Mouse (Mus musculus): ENCODE results near the gene Gucy2g. TPM values are rescaled to one million over a fixed set of nuclear protein-coding genes. Genes with fewer than 3 reads are reported as not detected.
"Not testable (repeated sequence)": the region's sequence is repeated elsewhere in the genome, so short reads cannot be mapped to it uniquely, and the experiment has no call there.

The Gucy2g gene
- polyA plus RNA-seq, 1 experiment from 2014 or later, result not detected

DNA sequence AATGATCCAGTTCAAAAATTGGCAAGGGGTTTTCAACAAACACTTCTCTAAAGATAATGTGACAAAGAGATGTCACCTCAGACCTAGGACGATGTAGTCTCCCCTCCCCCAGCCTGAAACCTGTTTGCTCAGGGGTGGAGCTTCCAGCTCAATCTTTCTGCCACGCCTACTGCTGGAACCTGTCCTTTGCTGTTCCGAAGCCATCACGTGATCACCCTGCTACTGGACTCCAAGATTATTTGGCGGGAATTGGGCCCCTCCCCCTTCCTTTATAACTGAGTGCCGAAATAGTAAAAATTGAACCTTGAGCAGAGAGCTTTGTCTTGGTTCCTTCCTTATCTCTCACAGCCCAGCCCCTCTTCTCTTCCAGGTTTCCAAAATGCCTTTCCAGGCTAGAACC is 88.8 kb downstream of the Gucy2g start:
- H3K36me3 ChIP-seq; H3K27ac ChIP-seq; H3K27me3 ChIP-seq; ATAC-seq (ENCODE audit: low FRiP score, low read depth); H3K4me3 ChIP-seq; H3K9me3 ChIP-seq; H3K4me2 ChIP-seq (replicated peaks); H3K9ac ChIP-seq; H3K4me1 ChIP-seq: not testable (repeated sequence)
- WGBS, result 61% methylated on average over 6 of the region's 6 CpGs

DNA sequence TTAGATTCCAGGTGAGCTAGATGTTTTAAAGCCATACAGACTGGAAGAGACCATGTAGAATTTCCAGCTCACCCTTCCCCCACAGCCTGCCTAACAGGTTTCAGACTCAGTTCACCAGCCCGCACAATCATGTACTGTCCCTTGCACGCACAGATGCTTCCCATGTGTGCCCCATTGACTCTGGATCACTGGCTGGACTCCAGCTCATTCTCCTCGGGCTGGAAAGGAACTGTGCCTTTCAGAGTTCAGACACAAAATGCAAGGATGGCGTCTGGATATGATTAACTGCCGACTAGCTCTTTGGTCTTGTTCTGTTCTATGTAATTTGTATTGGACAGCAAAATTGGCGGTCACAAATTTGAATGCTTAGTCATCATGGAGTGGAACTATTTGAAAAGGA is 91.4 kb downstream of the Gucy2g start:
- H3K9me3 ChIP-seq, result peaks cover 3% of the 10 kb centered on the region; the same call in 1 of the 2 replicates
- no peak overlapping the region for H3K27ac ChIP-seq
- H3K36me3 ChIP-seq, result no peaks in the 10 kb centered on the region
- H3K27me3 ChIP-seq, result no peaks in the 10 kb centered on the region
- no peak for ATAC-seq (ENCODE audit: low FRiP score, low read depth)
- no peak overlapping the region for H3K4me3 ChIP-seq
- H3K4me2 ChIP-seq (replicated peaks), result no peak overlapping the region
- no peaks in the 10 kb centered on the region for H3K4me1 ChIP-seq
- 34% methylated on average over 6 of the region's 6 CpGs for WGBS
- H3K9ac ChIP-seq, result no peak overlapping the region

DNA sequence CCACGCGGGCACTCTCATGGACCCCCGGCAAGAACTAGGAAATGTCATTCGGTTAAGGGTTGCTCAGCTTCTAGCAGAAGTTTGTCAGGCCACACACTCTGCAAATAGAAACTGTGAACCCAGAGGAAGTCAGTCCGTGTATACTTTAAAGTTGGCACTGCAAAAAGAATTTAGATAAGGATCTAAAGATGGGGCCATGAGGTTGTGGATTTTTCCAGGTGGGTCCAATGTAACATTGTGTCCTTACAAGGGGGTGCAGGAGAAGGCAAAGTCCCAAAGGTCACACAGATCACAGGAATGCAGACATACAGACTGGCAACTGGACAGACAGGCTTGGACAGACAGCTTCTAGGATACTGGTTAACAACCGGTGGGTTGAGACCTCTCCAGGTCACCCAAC is 92.9 kb downstream of the Gucy2g start:
- Histone ChIP-seq H3K9ac (no peak overlapping the region), H3K4me1 (no peaks in the 10 kb centered on the region; the same call in 1 of the 2 replicates), H3K27ac (no peak overlapping the region), H3K4me3 (no peak overlapping the region), H3K36me3 (no peaks in the 10 kb centered on the region), H3K27me3 (no peaks in the 10 kb centered on the region), H3K4me2 (replicated peaks) (no peak overlapping the region), H3K9me3 (peaks cover 3% of the 10 kb centered on the region; the same call in 1 of the 2 replicates)
- ATAC-seq (ENCODE audit: low FRiP score, low read depth), result no peak
- 80% methylated on average over 6 of the region's 6 CpGs for WGBS

Small RNA genes lying within 50 kb of the gene (microRNA-seq; reads per million reads assigned to microRNA genes)
- not detected for gene Mir6715

Other genes starting within 250 kb of the Gucy2g start
- 13.8 and 15.4 TPM in 2 replicates for gene Gpam, start 114.0 kb downstream of the Gucy2g start, polyA plus RNA-seq (2015; fragmentation: Nextera tagmentation; extraction: Ambion mirVana)
- gene Tectb, start 60.5 kb downstream of the Gucy2g start, polyA plus RNA-seq (2015; fragmentation: Nextera tagmentation; extraction: Ambion mirVana), result not detected in 2 replicates
- 19.3 and 27.9 TPM in 2 replicates for gene Acsl5, start 10.7 kb upstream of the Gucy2g start, polyA plus RNA-seq (2015; fragmentation: Nextera tagmentation; extraction: Ambion mirVana)
- 93.8 and 93.9 TPM in 2 replicates for gene Zdhhc6, start 74.8 kb upstream of the Gucy2g start, polyA plus RNA-seq (2015; fragmentation: Nextera tagmentation; extraction: Ambion mirVana)
- gene Vti1a, start 75.1 kb upstream of the Gucy2g start, polyA plus RNA-seq (2015; fragmentation: Nextera tagmentation; extraction: Ambion mirVana), result 28.7 and 28.8 TPM in 2 replicates